Mouse (Mus musculus): ENCODE data around the gene Col23a1. TPM values are rescaled to one million over a fixed set of nuclear protein-coding genes. Genes with fewer than 3 reads are reported as not detected.

The Col23a1 gene
- polyA plus RNA-seq, 1 experiment from 2014 or later = 5.2 TPM

- no peak overlapping the region for H3K4me2 ChIP-seq (ENCODE audit: low read depth, low read length)
- H3K9ac ChIP-seq (replicated peaks; ENCODE audit: low read depth, low read length) = no peak overlapping the region
- no peaks in the 10 kb centered on the region for H3K36me3 ChIP-seq (ENCODE audit: control insufficient read depth, insufficient read depth, low read length)
- no peak for ATAC-seq (ENCODE audit: low read depth)
- H3K4me3 ChIP-seq (ENCODE audit: low read depth, low read length) = no peak overlapping the region
- H3K4me1 ChIP-seq (ENCODE audit: control insufficient read depth, insufficient read depth, low read length) = no peaks in the 10 kb centered on the region
- no peaks in the 10 kb centered on the region for H3K9me3 ChIP-seq (ENCODE audit: control insufficient read depth, low read length)
- no peaks in the 10 kb centered on the region for H3K27me3 ChIP-seq (ENCODE audit: control insufficient read depth, insufficient read depth, low read length)
- WGBS = 32% methylated on average over 6 of the region's 6 CpGs
- H3K27ac ChIP-seq (ENCODE audit: low read depth, low read length) = no peak overlapping the region
These were observed 157.1 kb downstream of the Col23a1 start for GRCm38 (mm10) chr11:51446711-51447425.

GRCm38 (mm10) chr11:51448256-51448655 lies 158.5 kb downstream of the Col23a1 start:
- ATAC-seq (ENCODE audit: low read depth) = no peak
- H3K9ac ChIP-seq (replicated peaks; ENCODE audit: low read depth, low read length) = no peak overlapping the region
- 81% methylated on average over 4 of the region's 4 CpGs for WGBS
- no peaks in the 10 kb centered on the region for H3K4me1 ChIP-seq (ENCODE audit: control insufficient read depth, insufficient read depth, low read length)
- H3K4me3 ChIP-seq (ENCODE audit: low read depth, low read length) = no peak overlapping the region
- H3K9me3 ChIP-seq (ENCODE audit: control insufficient read depth, low read length) = no peaks in the 10 kb centered on the region
- H3K27ac ChIP-seq (ENCODE audit: low read depth, low read length) = no peak overlapping the region
- no peak overlapping the region for H3K4me2 ChIP-seq (ENCODE audit: low read depth, low read length)
- no peaks in the 10 kb centered on the region for H3K36me3 ChIP-seq (ENCODE audit: control insufficient read depth, insufficient read depth, low read length)
- H3K27me3 ChIP-seq (ENCODE audit: control insufficient read depth, insufficient read depth, low read length) = no peaks in the 10 kb centered on the region

GRCm38 (mm10) chr11:51448680-51449079 lies 159.0 kb downstream of the Col23a1 start:
- Histone ChIP-seq H3K27ac (ENCODE audit: low read depth, low read length) (no peak overlapping the region), H3K4me2 (ENCODE audit: low read depth, low read length) (no peak overlapping the region), H3K36me3 (ENCODE audit: control insufficient read depth, insufficient read depth, low read length) (no peaks in the 10 kb centered on the region), H3K9ac (replicated peaks; ENCODE audit: low read depth, low read length) (no peak overlapping the region), H3K9me3 (ENCODE audit: control insufficient read depth, low read length) (no peaks in the 10 kb centered on the region), H3K4me3 (ENCODE audit: low read depth, low read length) (no peak overlapping the region), H3K27me3 (ENCODE audit: control insufficient read depth, insufficient read depth, low read length) (no peaks in the 10 kb centered on the region), H3K4me1 (ENCODE audit: control insufficient read depth, insufficient read depth, low read length) (no peaks in the 10 kb centered on the region)
- WGBS = 12% methylated on average over 4 of the region's 4 CpGs
- ATAC-seq (ENCODE audit: low read depth) = no peak

GRCm38 (mm10) chr11:51449881-51450280 lies 160.2 kb downstream of the Col23a1 start:
- no peaks in the 10 kb centered on the region for H3K27me3 ChIP-seq (ENCODE audit: control insufficient read depth, insufficient read depth, low read length)
- ATAC-seq (ENCODE audit: low read depth) = no peak
- H3K9me3 ChIP-seq (ENCODE audit: control insufficient read depth, low read length) = no peaks in the 10 kb centered on the region
- 64% methylated on average over 7 of the region's 7 CpGs for WGBS
- no peak overlapping the region for H3K4me2 ChIP-seq (ENCODE audit: low read depth, low read length)
- H3K4me3 ChIP-seq (ENCODE audit: low read depth, low read length) = no peak overlapping the region
- H3K36me3 ChIP-seq (ENCODE audit: control insufficient read depth, insufficient read depth, low read length) = no peaks in the 10 kb centered on the region
- no peaks in the 10 kb centered on the region for H3K4me1 ChIP-seq (ENCODE audit: control insufficient read depth, insufficient read depth, low read length)
- H3K27ac ChIP-seq (ENCODE audit: low read depth, low read length) = no peak overlapping the region
- H3K9ac ChIP-seq (replicated peaks; ENCODE audit: low read depth, low read length) = no peak overlapping the region

- no peak overlapping the region for H3K4me2 ChIP-seq (ENCODE audit: low read depth, low read length)
- no peaks in the 10 kb centered on the region for H3K27me3 ChIP-seq (ENCODE audit: control insufficient read depth, insufficient read depth, low read length)
- H3K9me3 ChIP-seq (ENCODE audit: control insufficient read depth, low read length) = no peaks in the 10 kb centered on the region
- no peaks in the 10 kb centered on the region for H3K36me3 ChIP-seq (ENCODE audit: control insufficient read depth, insufficient read depth, low read length)
- ATAC-seq (ENCODE audit: low read depth) = no peak
- no peak overlapping the region for H3K9ac ChIP-seq (replicated peaks; ENCODE audit: low read depth, low read length)
- no peak overlapping the region for H3K27ac ChIP-seq (ENCODE audit: low read depth, low read length)
- no peaks in the 10 kb centered on the region for H3K4me1 ChIP-seq (ENCODE audit: control insufficient read depth, insufficient read depth, low read length)
- WGBS = 91% methylated on average over 5 of the region's 5 CpGs
- H3K4me3 ChIP-seq (ENCODE audit: low read depth, low read length) = no peak overlapping the region
These were observed 161.6 kb downstream of the Col23a1 start for GRCm38 (mm10) chr11:51451281-51451680.

- Histone ChIP-seq H3K9me3 (ENCODE audit: control insufficient read depth, low read length) (no peaks in the 10 kb centered on the region), H3K4me1 (ENCODE audit: control insufficient read depth, insufficient read depth, low read length) (no peaks in the 10 kb centered on the region), H3K36me3 (ENCODE audit: control insufficient read depth, insufficient read depth, low read length) (no peaks in the 10 kb centered on the region), H3K4me3 (ENCODE audit: low read depth, low read length) (no peak overlapping the region), H3K4me2 (ENCODE audit: low read depth, low read length) (no peak overlapping the region), H3K27ac (ENCODE audit: low read depth, low read length) (no peak overlapping the region), H3K9ac (replicated peaks; ENCODE audit: low read depth, low read length) (no peak overlapping the region), H3K27me3 (ENCODE audit: control insufficient read depth, insufficient read depth, low read length) (no peaks in the 10 kb centered on the region)
- ATAC-seq (ENCODE audit: low read depth) = no peak
- 59% methylated on average over 7 of the region's 7 CpGs for WGBS
These were observed 162.2 kb downstream of the Col23a1 start for GRCm38 (mm10) chr11:51451925-51452324.

GRCm38 (mm10) chr11:51453742-51454141 lies 164.0 kb downstream of the Col23a1 start:
- Histone ChIP-seq H3K4me1 (ENCODE audit: control insufficient read depth, insufficient read depth, low read length) (no peaks in the 10 kb centered on the region), H3K27ac (ENCODE audit: low read depth, low read length) (no peak overlapping the region), H3K36me3 (ENCODE audit: control insufficient read depth, insufficient read depth, low read length) (no peaks in the 10 kb centered on the region), H3K27me3 (ENCODE audit: control insufficient read depth, insufficient read depth, low read length) (no peaks in the 10 kb centered on the region), H3K9me3 (ENCODE audit: control insufficient read depth, low read length) (no peaks in the 10 kb centered on the region), H3K4me3 (ENCODE audit: low read depth, low read length) (no peak overlapping the region), H3K9ac (replicated peaks; ENCODE audit: low read depth, low read length) (no peak overlapping the region), H3K4me2 (ENCODE audit: low read depth, low read length) (no peak overlapping the region)
- ATAC-seq (ENCODE audit: low read depth) = no peak
- WGBS = 94% methylated on average over 9 of the region's 9 CpGs

- Histone ChIP-seq H3K4me3 (ENCODE audit: low read depth, low read length) (no peak overlapping the region), H3K9me3 (ENCODE audit: control insufficient read depth, low read length) (no peaks in the 10 kb centered on the region), H3K4me1 (ENCODE audit: control insufficient read depth, insufficient read depth, low read length) (peaks cover 6% of the 10 kb centered on the region; the same call in 1 of the 2 replicates), H3K4me2 (ENCODE audit: low read depth, low read length) (no peak overlapping the region), H3K36me3 (ENCODE audit: control insufficient read depth, insufficient read depth, low read length) (no peaks in the 10 kb centered on the region), H3K27ac (ENCODE audit: low read depth, low read length) (no peak overlapping the region), H3K27me3 (ENCODE audit: control insufficient read depth, insufficient read depth, low read length) (no peaks in the 10 kb centered on the region), H3K9ac (replicated peaks; ENCODE audit: low read depth, low read length) (no peak overlapping the region)
- no peak for ATAC-seq (ENCODE audit: low read depth)
These were observed 165.8 kb downstream of the Col23a1 start for GRCm38 (mm10) chr11:51455501-51455900.

- no peaks in the 10 kb centered on the region for H3K36me3 ChIP-seq (ENCODE audit: control insufficient read depth, insufficient read depth, low read length)
- H3K4me3 ChIP-seq (ENCODE audit: low read depth, low read length) = no peak overlapping the region
- no peak for ATAC-seq (ENCODE audit: low read depth)
- H3K27ac ChIP-seq (ENCODE audit: low read depth, low read length) = no peak overlapping the region
- H3K9ac ChIP-seq (replicated peaks; ENCODE audit: low read depth, low read length) = no peak overlapping the region
- WGBS = 58% methylated on average over 5 of the region's 5 CpGs
- H3K4me2 ChIP-seq (ENCODE audit: low read depth, low read length) = no peak overlapping the region
- no peaks in the 10 kb centered on the region for H3K27me3 ChIP-seq (ENCODE audit: control insufficient read depth, insufficient read depth, low read length)
- peaks cover 6% of the 10 kb centered on the region; the same call in 1 of the 2 replicates for H3K4me1 ChIP-seq (ENCODE audit: control insufficient read depth, insufficient read depth, low read length)
- H3K9me3 ChIP-seq (ENCODE audit: control insufficient read depth, low read length) = no peaks in the 10 kb centered on the region
These were observed 167.9 kb downstream of the Col23a1 start for GRCm38 (mm10) chr11:51457624-51458023.

All from neural tube, embryonic 14.5 days (tissue).